Mouse (Mus musculus): ENCODE measurements at regions not wholly inside any gene's neighbourhood (a gene's known extent, or its start where the extent isn't known, plus 50 kb on each side); places are given as distances from the start of the nearest gene placed in this dataset.

GRCm38 (mm10) chr1:42567640-42568039 lies 127.9 kb upstream of the Pou3f3 start:
- no peak for TF ChIP-seq POLR2A (IDR thresholded peaks at IDR 0.05; ENCODE audit: insufficient read length, low read depth)
- no peak for TF ChIP-seq POLR2AphosphoS2 (IDR thresholded peaks at IDR 0.05; ENCODE audit: insufficient read length, low read depth)
- no peak for TF ChIP-seq SRF (IDR thresholded peaks at IDR 0.05; ENCODE audit: control insufficient read depth, insufficient read length, low read depth)
- no peak for TF ChIP-seq MYOG (IDR thresholded peaks at IDR 0.05; ENCODE audit: control insufficient read depth in 1 of 3, insufficient read depth in 1 of 3, insufficient read length in 2 of 3, low read depth in 2 of 3)
- no peak for TF ChIP-seq CEBPB (IDR thresholded peaks at IDR 0.05; ENCODE audit: insufficient read depth, poor library complexity, severe bottlenecking)
